Mouse (Mus musculus) mouse trophoblast stem cell (cell line): ENCODE measurements around the gene Sgf29.
"Not testable (repeated sequence)": the region's sequence is repeated elsewhere in the genome, so short reads cannot be mapped to it uniquely, and the experiment has no call there.

ENCODE experiments used
- in situ Hi-C, 2 experiments: fragments of 300-500 bp; cut with MseI, MboI; formaldehyde crosslinking; loops; 2 replicates in 1 of 2; 3 replicates in 1 of 2; pipeline ENCODE4 v1.15.1; 2025

The Sgf29 gene

GRCm38 (mm10) chr7:126681221-126681620, 32.1 kb downstream of the Sgf29 start:
- in situ Hi-C loops: no loop called here

DNA sequence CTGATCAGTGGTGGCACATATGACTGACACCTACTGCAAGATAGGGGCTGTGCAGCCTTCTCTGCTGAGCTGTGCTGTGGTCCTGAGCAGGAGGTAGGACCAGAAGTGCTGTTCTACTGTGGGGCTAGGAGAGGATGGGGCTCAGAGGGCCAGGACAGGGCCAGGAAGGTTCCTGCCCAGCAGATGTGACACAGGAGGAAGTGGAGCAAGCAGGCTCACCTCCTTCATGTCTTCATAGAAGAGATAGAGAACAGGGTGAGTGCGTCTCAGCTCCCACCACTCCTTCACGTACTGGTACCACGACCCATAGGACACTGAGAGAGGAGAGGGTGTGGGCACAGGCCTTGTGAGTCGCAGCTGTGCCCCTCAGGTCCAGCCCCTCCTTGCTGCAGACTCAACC, 39.0 kb downstream of the Sgf29 start:
- in situ Hi-C loops: not testable (repeated sequence)

DNA sequence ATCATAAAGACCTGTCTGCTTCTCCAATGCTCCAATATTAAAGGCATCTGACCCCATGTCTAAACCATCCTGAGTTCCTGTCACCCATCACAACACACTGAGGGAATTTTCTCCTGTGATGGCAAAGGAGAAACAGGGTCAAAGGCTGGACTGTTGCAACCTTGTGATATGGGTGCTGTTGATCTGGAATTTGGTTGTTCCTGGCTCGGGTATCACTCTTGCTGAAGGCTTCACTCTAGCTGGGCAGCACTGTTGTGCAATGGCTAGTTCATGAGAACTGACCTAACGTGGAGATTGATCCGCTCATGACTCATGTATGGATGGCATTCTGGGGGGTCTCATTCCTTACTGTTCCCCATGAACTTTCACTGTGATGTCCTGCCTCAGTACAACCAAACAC, 39.9 kb downstream of the Sgf29 start:
- in situ Hi-C loops: no loop called here

GRCm38 (mm10) chr7:126690737-126691136, 41.6 kb downstream of the Sgf29 start:
- in situ Hi-C loops: loop anchor here in 1 of 2 experiments (5.0 kb wide), 1 partner anchor 43 kb away; the partner anchor contains the start of gene Sgf29

- in situ Hi-C loops: loop anchor here in 1 of 2 experiments (5.0 kb wide), 1 partner anchor 44 kb away; the partner anchor contains the start of gene Sgf29
Measured at GRCm38 (mm10) chr7:126691676-126692075, 42.6 kb downstream of the Sgf29 start.

DNA sequence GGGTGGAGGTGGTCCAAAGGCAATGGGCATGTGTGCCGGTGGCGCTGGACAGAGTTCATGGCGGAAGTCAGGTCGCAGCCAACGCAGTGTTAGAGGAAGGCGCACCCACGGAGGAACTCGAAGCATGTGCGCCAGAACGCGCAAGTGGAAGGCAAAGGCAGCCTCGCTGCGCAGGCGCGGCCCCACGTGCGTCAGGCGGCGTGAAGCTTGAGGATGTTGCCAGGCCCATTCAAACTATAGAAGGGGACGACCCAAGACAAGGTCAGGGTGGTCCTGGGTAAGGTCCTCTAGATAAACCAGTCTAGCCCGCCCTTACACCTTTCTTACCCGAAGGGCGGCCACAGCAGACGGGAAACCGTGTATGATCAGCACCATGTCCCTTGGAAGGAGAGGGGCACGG, 43.3 kb downstream of the Sgf29 start:
- in situ Hi-C loops: loop anchor here in 1 of 2 experiments (5.0 kb wide), 1 partner anchor 45 kb away; the partner anchor contains the start of gene Sgf29

DNA sequence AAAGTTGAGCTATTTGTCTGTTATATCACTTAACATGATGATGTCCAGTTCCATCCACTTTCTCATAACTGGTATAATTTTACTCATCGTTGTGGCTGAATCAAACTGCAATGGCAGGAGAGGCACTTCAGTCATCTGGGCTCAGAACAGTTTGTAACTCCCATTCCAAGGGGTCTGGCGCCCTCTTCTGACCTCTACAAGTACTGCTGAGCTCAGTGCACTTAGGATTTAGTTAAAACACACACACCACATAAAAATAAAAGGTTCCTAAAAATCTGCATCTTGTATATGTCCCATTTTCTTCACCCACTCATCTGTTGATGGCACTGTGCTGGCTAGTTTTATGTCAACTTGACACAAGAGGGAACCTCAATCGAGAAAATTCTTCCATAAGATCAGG, 44.1 kb downstream of the Sgf29 start:
- in situ Hi-C loops: loop anchor here in 1 of 2 experiments (5.0 kb wide), 1 partner anchor 46 kb away; the partner anchor contains the start of gene Sgf29

GRCm38 (mm10) chr7:126693781-126694180, 44.7 kb downstream of the Sgf29 start:
- in situ Hi-C loops: loop anchor here in 1 of 2 experiments (5.0 kb wide), 1 partner anchor 46 kb away; the partner anchor contains the start of gene Sgf29

DNA sequence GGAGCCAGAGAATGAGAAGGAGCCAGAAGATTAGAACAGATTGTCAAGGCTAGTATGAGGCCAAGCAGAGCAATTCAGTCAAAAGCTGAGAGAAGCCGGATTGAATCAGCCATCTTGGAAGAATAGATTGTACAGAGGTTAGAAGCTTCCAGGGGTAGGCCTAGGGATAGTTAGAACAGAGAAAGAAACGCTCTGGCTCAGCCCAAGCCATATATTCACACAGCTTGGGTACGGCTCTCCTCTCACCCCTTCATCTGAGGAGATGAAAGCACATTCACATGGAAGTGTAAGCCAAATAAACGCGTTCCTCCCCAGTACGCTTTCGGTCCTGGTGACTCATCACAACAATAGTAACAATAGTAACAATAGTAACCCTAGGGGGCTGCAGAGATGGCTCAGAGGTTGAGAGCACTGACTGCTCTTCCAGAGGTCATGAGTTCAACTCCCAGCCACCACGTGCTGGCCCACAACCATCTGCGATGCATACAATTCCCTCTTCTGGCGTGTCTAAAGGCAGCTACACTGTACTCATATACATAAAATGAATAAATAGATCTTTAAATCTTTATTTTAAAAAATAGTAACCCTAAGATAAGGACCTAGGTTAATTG, 45.4 kb downstream of the Sgf29 start:
- in situ Hi-C loops: loop anchor here in 1 of 2 experiments (5.0 kb wide), 1 partner anchor 47 kb away; the partner anchor contains the start of gene Sgf29

DNA sequence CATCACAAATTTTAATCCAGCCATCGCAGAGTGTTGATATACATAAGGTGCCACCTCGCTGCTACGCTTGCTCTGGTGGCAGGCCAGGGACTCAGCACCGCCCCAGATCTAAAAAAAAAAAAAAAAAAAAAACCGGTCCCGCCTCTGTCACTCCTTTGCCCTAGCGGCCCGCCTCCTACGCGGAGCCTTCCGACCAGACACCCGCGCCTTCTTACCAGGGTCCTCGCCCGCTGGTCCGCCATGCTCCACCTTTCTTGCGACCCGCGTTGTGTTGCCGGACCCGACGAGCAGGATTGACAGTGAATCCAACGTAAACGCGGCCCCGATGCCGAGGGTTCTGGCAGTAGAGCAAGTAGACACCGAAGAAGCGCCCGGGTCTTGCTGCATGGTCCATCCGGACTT, 46.1 kb downstream of the Sgf29 start, which contains the start of gene Bola2:
Gene Bola2, plus strand, starts transcription at position 192 of the 402 bp plus-strand sequence.
- in situ Hi-C loops: no loop called here

GRCm38 (mm10) chr7:126695631-126696207, 46.6 kb downstream of the Sgf29 start, which contains the start of gene Slx1b:
Slx1b (minus strand) TSS chr7:126695784.
- in situ Hi-C loops: no loop called here

DNA sequence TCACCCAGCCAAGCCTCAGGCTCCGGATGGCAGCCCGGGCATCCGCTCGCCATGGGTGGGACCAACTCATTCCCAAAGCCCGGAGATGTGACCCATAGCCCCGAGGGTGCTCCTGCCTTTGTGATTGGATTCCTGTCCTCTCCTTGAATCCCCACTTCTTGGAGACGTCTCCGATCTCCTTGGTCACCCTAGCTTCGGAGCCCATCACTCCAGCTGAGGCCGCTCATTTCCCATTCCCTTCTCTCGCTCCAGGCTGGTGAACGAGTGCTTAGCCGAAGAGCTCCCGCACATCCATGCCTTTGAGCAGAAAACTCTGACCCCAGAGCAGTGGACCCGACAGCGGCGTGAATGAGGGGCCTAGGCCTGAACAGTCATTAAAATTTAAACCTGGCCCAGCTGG, 47.2 kb downstream of the Sgf29 start:
- in situ Hi-C loops: no loop called here

DNA sequence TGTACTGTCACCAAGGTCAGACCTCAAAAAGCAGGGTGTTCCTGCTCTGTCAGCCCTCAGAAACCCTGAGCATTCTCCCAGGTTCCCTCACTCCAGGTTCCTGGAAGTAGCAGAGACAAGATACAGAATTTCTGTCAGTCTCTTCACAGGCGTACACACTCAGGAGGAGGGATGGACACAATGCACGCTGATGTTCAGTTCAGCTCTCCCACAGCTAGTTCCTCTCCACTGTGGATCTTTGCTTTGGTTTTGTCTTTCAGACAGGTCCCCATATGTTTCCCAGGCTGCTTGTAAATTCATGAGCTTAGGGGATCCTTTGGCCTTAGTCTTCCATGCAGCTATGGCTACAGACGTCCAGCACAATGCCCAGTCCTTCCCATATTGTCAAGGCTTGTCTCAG, 47.8 kb downstream of the Sgf29 start:
- in situ Hi-C loops: no loop called here

DNA sequence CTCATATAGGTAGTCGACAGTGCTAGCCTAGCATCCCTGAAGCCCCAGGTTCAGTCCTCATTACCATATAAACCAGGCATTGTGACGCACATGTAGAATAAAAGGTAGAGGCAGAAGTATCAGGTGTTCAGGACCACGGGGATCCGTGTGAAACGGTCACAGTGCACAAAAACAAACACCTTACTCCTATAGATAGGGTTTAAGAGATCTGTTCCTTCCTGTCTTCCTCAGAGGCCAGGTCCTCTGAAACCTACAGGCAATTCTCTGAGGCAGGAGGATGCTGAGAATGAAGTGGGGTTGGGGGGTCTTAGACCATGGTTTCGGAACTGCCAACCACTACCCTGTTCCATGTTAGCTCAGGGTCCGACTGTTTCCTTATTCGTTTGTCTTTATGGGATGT, 48.7 kb downstream of the Sgf29 start:
- in situ Hi-C loops: no loop called here

GRCm38 (mm10) chr7:126700063-126701015, 51.2 kb downstream of the Sgf29 start:
- in situ Hi-C loops: no loop called here

DNA sequence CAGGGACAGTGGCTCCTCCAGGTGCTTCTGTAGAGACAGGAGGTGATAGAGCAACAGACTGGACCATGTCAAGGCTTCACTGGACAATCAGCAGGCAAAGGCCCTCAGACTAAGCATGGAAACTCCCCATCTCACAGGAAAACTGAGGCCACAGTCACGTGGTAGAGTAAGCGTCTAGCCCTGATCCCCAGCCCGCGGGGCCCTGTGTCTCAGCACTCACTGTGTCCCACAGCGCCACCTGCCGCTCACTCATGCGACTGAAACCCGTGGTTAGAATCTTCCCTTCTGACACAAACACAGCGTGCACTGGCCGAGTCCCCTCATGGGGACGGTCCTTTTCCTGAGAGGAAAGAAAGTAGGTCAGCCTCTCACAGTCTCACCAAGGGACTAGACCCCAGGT, 52.0 kb downstream of the Sgf29 start:
- in situ Hi-C loops: no loop called here

DNA sequence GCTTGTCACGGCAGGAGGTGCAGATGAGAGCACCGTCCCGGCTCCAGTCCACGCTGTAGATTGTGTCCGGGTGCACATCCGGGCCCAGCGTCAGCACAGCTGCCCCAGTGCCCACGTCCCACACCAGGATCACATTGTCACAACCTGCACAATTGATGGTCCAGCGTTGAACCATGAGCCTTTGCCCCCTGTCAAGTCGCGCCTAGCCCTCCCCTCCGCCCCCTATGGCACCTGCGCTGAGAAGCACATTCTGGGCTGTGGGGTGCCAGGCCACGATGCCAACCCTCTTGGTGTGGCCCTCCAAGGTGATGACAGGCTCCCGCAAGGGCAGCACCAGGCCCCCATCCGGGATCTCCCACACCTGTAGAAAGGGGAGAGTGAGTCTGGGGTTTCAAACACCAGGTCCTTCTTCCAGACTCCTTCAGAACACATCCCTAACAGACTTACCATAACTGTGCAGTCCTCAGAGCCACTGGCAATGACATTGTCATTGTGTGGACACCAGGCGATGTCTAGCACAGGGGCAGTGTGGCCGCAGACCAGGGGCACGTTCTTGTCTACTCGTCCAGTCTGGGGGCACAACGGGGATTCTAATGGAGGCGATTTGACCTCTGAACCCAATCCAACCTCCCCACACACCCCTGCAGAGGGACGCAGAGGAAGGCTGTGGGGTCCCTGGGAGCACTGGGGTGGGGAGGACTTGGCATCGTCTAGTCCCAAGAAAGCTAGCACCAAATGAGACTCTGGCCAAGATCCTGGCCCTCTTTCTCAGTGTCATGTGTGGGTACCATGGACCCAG, 52.6 kb downstream of the Sgf29 start:
- in situ Hi-C loops: no loop called here

DNA sequence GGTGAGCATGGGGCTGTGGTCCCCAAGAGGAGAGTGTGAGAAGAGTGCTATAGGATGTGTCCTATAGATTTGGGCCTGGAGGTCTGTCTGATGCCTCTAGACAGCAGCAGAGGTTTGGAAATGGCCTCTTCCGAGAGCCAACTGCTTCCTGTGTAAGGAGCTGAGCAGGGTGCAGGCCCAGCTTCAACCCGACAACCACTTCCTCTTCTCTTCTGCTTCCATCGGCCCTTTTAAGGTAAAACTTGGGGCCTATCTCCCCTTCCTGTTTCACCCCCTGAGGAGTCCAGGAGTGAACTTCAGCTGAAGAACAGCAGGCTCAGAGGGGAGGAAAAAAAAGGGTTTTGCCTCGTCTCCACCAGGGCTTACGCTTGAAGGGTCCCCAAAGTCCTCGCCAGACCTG, 53.2 kb downstream of the Sgf29 start:
- in situ Hi-C loops: no loop called here

GRCm38 (mm10) chr7:126702861-126703756, 54.0 kb downstream of the Sgf29 start:
- in situ Hi-C loops: no loop called here

GRCm38 (mm10) chr7:126703757-126704077, 54.6 kb downstream of the Sgf29 start:
- in situ Hi-C loops: no loop called here
